Mouse (Mus musculus) layer of hippocampus, postnatal 14 days (tissue): ENCODE data around the gene Slirp. TPM values are rescaled to one million over a fixed set of nuclear protein-coding genes. Genes with fewer than 3 reads are reported as not detected.
"Not testable (repeated sequence)": the region's sequence is repeated elsewhere in the genome, so short reads cannot be mapped to it uniquely, and the experiment has no call there.

ENCODE experiments used
- DNase-seq, 2 experiments: peaks; one replicate each; pipeline ENCODE4 v3.0.0; 2021 to 2022; ENCODE audit warnings: low spot score in 2 of 2, mixed read lengths in 1 of 2
- total RNA-seq, 2 experiments: library from RNA; stranded (reverse); gene quantifications; 2 replicates each; pipeline ENCODE4 v1.2.3; 2021

The Slirp gene
- total RNA-seq, 2 experiments from 2014 or later, result 87.3 to 94.3 TPM

DNA sequence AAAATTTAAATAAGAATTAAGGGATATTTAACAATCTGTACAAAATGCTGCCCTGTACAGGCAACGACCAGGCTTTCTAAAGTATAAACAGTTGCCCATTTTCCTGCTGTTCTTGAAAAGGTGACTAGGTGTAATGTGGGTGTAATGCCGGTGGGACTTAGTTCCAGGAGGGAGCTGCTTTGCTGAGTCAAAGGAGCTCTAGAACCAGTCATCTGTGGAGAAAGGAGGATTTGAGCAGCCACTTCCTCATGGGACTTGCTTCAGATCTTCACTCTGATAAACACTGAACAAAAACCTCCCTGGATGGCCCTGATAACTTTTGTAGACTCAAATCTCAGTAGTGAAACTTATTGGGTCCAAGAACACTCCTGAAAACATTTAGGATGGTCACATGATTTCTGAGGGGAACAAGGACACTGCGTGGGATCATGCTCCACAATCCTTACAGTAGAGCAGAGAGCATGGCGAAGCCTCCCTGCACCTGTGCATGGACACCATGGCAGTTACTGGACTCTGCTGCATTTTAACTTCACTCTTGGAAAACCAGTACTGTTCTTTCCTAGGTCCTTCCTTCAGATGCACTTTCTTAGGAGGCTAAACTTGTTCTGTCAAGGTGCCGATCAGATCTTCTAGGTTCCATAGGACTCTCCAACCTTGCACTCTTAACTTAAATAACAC is 17.2 kb upstream of the Slirp start:
- DNase-seq, result no peak

- DNase-seq, result no peak
These were observed 15.4 kb upstream of the Slirp start for GRCm38 (mm10) chr12:87428295-87428694.

GRCm38 (mm10) chr12:87428885-87429284 is 14.8 kb upstream of the Slirp start:
- no peak for DNase-seq

DNA sequence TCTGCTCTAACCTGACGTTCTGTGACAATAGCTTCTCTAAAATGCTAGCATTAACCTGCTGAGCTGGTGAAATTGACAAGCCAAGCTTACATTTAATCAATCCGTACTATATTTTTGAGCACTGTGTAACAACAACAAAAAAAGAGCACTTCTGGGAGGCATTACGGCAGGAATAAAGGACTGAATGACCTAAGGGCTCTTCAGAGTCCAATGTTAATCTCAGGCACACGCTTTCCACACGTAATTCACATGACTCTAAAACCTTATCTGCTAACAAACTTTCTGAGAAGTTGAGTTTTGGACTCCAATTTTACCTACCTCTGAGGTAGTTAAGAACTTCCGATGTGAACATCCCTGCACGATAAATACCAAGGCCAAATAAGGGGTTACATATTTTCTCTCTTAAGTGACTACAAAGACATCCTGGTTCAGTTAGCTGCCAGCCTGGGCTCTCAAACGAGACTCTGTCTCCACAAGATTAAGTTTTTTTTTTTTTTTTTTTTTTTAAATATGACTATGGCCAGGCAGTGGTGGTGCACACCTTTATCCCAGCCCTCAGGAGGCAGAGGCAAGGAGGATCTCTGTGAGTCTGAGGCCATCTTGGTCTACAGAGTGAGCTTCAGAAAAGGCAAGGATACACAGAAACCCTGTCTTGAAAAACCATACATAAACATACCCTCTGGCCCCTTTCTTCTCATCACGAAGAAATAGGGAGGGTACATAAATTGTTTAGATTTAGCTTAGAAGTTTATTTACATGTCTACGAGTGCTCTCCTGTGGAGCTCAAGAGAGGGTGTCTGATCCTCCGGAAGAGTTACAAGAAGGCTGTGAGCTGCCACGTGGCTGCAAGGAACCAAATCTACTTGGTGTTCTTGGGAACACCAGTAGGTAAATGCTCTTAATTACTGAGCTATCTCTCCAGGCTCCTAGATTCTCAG is 1.2 kb upstream of the Slirp start:
- DNase-seq, result no peak

- DNase-seq, result no peak
These were observed 489 bp upstream of the Slirp start for GRCm38 (mm10) chr12:87443115-87443699.

DNA sequence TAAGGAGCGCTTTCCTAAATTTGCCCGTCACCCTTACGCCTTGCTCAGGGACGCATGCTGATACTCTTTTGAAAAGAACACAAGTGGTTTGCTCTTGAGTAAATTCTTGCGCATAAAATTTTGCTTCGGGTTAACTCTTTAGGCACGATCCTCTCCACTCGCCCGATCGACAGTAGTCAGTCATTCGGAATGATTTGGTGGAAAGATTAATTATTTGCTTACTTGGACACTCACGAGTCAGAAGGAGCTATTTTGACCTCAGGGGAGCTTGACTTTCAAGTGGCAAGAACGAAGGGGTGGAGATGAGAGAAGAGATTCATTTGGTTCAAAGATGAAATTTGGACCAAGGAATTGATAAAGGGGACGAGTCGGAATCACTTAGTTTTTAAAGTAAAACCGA is 515 bp downstream of the Slirp start:
- peak in 1 of 2 experiments; percentile 28 for DNase-seq

GRCm38 (mm10) chr12:87449456-87449855 is 5.8 kb downstream of the Slirp start:
- DNase-seq, result no peak

DNA sequence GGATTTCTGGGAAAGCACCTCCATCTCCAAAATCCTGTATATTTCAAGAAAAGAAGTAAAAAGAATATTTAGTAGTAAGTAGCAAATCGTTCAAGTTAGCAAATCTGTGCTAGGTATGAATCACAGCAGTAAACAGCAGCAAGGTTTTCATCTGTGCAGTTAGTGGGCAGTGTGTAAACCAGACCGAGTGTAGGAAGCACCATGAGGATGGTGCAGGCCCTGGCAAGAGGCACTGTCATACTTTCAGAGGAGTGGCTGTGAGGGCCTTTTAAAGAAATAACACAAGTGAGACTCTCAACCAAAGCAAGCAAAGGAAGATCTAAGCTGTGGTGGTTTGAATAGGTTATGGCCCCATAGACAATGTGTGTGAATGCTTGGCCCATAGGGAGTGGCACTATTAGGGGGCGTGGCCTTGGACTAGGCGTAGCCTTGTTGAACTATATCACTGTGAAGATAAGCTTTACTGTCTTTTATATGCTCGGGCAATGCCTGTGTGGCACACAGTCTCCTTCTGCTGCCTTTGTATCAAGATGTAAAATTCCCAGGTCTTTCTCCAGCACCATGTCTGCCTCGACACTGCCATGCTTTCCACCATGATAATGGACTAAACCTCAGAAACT is 21.1 kb downstream of the Slirp start:
- no peak for DNase-seq

DNA sequence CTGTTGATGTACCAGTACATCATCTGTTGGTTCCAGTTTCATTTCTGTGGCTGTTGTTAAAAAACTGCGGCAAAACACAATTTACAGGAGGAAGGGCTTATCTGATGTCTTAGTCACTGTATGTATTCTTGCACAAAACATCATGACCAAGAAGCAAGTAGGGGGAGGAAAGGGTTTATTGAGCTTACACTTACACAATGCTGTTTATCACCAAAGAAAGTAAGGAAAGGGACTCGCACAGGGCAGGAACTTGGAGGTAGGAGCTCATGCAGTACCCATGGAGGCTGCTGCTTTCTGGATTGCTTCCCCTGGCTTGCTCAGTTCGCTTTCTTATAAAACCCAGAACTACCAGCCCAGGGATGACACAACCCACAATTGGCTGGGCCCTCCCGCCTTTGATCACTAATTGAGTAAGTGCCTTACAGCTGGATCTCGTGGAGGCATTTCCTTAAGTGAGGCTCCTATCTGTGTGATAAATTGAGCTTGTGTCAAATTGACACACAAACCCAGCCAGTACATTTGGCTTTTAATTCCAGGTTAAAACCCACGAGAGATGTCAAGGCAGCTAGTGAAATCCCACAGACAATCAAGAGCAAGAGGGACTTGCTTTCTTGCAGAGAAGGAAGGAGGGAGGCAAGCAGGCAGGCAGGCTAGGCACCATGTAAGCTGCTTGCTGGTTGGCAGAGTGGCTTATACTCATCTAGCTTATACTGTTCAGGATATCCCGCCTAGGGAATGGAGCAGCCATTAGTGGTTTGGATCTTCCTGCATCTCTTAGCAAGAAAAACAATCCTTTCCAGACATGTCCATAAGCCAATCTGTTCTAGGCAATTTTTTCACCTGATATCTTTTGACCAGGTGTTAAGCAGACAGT is 26.8 kb downstream of the Slirp start:
- no peak for DNase-seq

DNA sequence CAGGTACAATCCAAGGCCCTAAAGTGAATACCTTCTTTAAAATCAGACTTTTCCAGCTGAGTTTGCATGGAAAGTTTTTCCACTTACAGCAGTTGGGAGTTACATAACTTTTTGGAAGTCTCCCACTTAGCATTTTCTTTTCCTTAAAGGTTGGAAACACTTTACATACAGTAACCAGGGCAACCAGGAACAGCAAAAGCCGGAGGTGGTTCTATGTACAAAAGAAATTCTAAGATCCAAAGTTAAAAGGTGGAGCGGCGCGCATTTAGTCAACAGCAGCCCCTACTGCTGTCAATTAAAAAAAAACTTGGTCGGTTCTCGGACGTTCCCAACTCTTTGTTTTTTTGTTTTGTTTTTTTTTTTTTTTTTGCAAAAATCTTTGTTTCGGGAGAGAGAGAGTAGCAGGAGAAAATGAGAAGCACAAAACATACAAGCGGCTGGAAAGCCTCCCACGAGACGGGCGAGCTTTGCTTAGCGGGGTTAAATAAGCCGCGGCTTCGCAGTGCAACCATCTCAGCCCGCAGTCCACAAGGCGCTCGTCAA is 27.8 kb downstream of the Slirp start:
- DNase-seq, result no peak

DNA sequence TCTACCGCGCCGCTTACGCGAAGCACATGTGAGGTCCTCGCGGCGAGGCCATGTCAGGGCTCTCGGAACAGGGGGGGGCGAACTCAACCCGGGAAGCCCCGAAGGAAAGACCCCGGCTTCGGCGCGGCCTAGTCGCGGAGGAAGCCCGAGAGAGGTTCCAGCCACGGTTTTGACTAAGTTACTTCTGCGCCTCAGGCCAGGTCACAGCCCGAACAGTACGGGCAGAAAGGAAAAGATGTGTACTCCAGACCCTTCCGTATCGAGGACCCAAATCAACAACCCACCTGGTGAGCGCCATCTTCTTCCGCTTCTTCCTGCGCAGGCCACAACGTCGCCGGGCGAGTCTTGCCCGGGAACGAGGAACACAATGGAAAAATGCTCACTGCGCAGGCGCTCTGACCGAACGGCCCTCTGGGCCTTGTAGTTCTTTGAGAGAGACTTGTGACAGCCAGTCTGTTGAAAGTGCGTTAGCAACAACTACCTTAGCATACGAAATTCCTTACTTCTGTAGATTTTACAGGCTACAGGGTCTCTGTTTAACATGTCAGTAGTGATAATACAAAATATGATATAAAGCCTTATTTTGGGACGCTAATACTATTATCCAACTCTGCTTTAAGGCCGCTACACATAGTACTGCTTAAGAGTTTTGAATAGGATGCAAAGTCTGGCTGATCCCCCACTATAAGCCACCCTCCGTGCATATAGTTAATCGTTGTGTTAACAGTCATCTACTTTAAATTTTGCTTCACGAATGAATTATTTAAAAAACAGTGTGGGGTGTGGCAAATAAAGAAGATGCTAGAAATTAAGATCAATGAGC is 28.5 kb downstream of the Slirp start, which contains the start of gene Snw1:
Gene Snw1 (minus strand): TSS at position 311 of the 823 bp plus-strand sequence.
- peak; percentile 93 to 97 for DNase-seq

- no peak for DNase-seq
These were observed 31.1 kb downstream of the Slirp start for GRCm38 (mm10) chr12:87474756-87475155.

- DNase-seq, result not testable (repeated sequence)
These were observed 38.8 kb downstream of the Slirp start for GRCm38 (mm10) chr12:87482482-87482881.

DNA sequence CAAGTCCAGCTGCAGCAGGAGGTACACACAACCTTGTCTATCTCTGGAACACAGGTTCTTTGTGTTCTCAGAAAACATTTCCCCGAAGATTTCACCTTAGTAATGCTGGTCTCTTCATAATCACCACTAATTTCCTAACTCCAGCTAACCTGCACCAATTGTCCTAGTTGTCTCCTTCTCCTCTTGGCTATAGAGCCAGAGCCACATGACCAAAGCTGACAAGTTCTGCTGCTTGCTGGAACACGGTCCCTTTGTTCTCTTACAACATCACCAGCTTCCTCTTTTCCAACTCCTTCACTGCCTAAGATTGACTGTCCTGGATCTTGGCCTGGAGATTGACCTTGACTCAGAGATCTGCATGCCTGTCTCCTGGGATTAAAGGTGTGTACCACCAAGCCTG is 45.0 kb downstream of the Slirp start:
- DNase-seq, result not testable (repeated sequence)

DNA sequence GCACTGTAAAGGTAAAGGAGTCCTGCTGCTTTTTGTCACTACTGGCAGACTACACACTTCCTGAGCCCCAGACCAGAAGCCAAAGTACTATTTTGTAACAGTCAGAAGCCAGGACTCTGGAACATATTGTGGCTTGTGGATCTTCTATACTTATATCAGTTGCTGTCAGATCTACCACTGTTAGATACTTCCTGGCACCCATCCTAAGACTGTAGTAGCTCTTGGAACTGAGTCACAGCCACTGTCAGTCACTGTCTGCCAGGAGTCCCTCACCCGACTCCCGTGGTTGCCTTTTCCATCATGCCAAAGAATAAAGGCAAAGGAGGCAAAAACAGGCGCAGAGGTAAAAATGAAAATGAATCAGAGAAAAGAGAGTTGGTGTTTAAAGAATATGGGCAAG is 50.7 kb downstream of the Slirp start, which contains the start of gene Gm5788:
Gene Gm5788 (plus strand): TSS at position 301 of the 400 bp plus-strand sequence.
- DNase-seq, result not testable (repeated sequence)
